Mouse (Mus musculus): ENCODE data around the gene Tfap2b. TPM values are rescaled to one million over a fixed set of nuclear protein-coding genes. Genes with fewer than 3 reads are reported as not detected.

Gene Tfap2b
- total RNA-seq (2023), result not detected in 4 replicates

DNA sequence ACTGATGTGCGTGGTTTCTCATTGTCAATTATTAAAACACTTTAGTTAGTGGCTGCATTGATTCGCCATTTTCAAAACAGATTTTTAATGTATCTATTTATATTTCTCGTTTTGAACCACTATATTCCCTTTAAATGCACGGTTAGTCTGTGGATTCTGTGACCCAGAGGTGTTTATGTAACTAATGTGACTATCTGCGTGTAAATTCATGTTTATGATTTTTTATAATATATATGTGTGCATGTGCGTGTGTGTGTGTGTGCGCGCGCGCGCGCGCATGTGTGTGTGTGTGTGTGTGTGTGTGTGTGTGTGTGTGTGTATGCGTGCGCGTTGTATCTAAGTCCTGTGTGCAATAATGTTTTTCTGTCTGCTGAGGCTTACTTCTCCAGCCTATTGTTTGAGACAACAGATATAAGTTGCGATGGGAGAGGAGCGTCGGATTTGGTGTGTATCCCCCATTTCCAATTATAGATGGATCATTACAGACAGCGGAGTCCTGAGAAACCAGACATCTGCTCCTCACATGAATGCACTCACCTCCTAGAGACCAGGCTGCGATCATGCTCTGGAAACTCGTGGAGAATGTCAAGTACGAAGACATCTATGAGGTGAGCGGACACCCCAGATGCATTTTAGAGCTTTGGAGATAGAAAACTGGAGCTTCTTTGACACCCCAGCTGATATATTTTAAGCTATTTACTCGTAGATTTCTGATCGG lies at the start of gene Tfap2b:
Tfap2b (plus strand) TSS at position 274 of the 718 bp plus-strand sequence.

Other genes with a start within 250 kb of the Tfap2b start
- gene Tfap2d, start 105.9 kb upstream of the Tfap2b start, total RNA-seq (2023), result not detected in 4 replicates

All from B cell, adult 62 days (primary cell).